Mouse (Mus musculus): ENCODE results near the gene Gtpbp2. TPM values are rescaled to one million over a fixed set of nuclear protein-coding genes. Genes with fewer than 3 reads are reported as not detected.

The Gtpbp2 gene
- 26.1 and 31.0 TPM in 2 replicates for total RNA-seq (2017)

- peak; percentile 86 for ATAC-seq (replicated peaks; ENCODE audit: low read depth, poor library complexity, severe bottlenecking)
Measured at GRCm38 (mm10) chr17:46160686-46161085, at the start of gene Gtpbp2. TSS of gene Gtpbp2 (plus strand) at chr17:46161032.

- ATAC-seq (replicated peaks; ENCODE audit: low read depth, poor library complexity, severe bottlenecking) = no peak
Measured at GRCm38 (mm10) chr17:46115489-46115888, 45.3 kb upstream of the Gtpbp2 start.

- ATAC-seq (replicated peaks; ENCODE audit: low read depth, poor library complexity, severe bottlenecking) = no peak
Measured at GRCm38 (mm10) chr17:46116138-46116537, 44.7 kb upstream of the Gtpbp2 start.

GRCm38 (mm10) chr17:46116881-46117280, 44.0 kb upstream of the Gtpbp2 start:
- ATAC-seq (replicated peaks; ENCODE audit: low read depth, poor library complexity, severe bottlenecking) = no peak

GRCm38 (mm10) chr17:46117623-46118422, 43.0 kb upstream of the Gtpbp2 start:
- ATAC-seq (replicated peaks; ENCODE audit: low read depth, poor library complexity, severe bottlenecking) = no peak

- no peak for ATAC-seq (replicated peaks; ENCODE audit: low read depth, poor library complexity, severe bottlenecking)
Measured at GRCm38 (mm10) chr17:46118423-46118850, 42.4 kb upstream of the Gtpbp2 start.

- ATAC-seq (replicated peaks; ENCODE audit: low read depth, poor library complexity, severe bottlenecking) = no peak
Measured at GRCm38 (mm10) chr17:46119641-46120040, 41.2 kb upstream of the Gtpbp2 start.

GRCm38 (mm10) chr17:46122791-46123190, 38.0 kb upstream of the Gtpbp2 start:
- ATAC-seq (replicated peaks; ENCODE audit: low read depth, poor library complexity, severe bottlenecking) = no peak

GRCm38 (mm10) chr17:46123285-46123684, 37.5 kb upstream of the Gtpbp2 start:
- no peak for ATAC-seq (replicated peaks; ENCODE audit: low read depth, poor library complexity, severe bottlenecking)

- ATAC-seq (replicated peaks; ENCODE audit: low read depth, poor library complexity, severe bottlenecking) = no peak
Measured at GRCm38 (mm10) chr17:46123953-46124700, 36.7 kb upstream of the Gtpbp2 start.

GRCm38 (mm10) chr17:46126608-46127007, 34.2 kb upstream of the Gtpbp2 start:
- no peak for ATAC-seq (replicated peaks; ENCODE audit: low read depth, poor library complexity, severe bottlenecking)

GRCm38 (mm10) chr17:46127814-46128493, 32.9 kb upstream of the Gtpbp2 start:
- ATAC-seq (replicated peaks; ENCODE audit: low read depth, poor library complexity, severe bottlenecking) = no peak

GRCm38 (mm10) chr17:46129741-46130498, 30.9 kb upstream of the Gtpbp2 start:
- no peak for ATAC-seq (replicated peaks; ENCODE audit: low read depth, poor library complexity, severe bottlenecking)

GRCm38 (mm10) chr17:46132058-46132718, 28.6 kb upstream of the Gtpbp2 start:
- ATAC-seq (replicated peaks; ENCODE audit: low read depth, poor library complexity, severe bottlenecking) = peak; percentile 58

- ATAC-seq (replicated peaks; ENCODE audit: low read depth, poor library complexity, severe bottlenecking) = no peak
Measured at GRCm38 (mm10) chr17:46132862-46133261, 28.0 kb upstream of the Gtpbp2 start.

GRCm38 (mm10) chr17:46138563-46139236, 22.1 kb upstream of the Gtpbp2 start:
- ATAC-seq (replicated peaks; ENCODE audit: low read depth, poor library complexity, severe bottlenecking) = peak; percentile 50

GRCm38 (mm10) chr17:46139872-46140271, 21.0 kb upstream of the Gtpbp2 start:
- ATAC-seq (replicated peaks; ENCODE audit: low read depth, poor library complexity, severe bottlenecking) = 0 out of 2 replicates have a peak, but pooled peaks have one; percentile 20

GRCm38 (mm10) chr17:46143578-46144423, 17.0 kb upstream of the Gtpbp2 start, which contains the start of gene Rsph9:
TSS of gene Rsph9 (minus strand) at chr17:46144216.
- peak; percentile 95 for ATAC-seq (replicated peaks; ENCODE audit: low read depth, poor library complexity, severe bottlenecking)

All from common myeloid progenitor, adult 5-6 weeks (primary cell).